Mouse (Mus musculus) ES-E14 (cell line): ENCODE results near the gene Map3k12. TPM values are rescaled to one million over a fixed set of nuclear protein-coding genes. Genes with fewer than 3 reads are reported as not detected.

ENCODE experiments used
- DNase-seq: peaks from one replicate; pipeline ENCODE4 v3.0.0-alpha.2; 2013; ENCODE audit warnings: low read depth, low spot score
- H3K27ac ChIP-seq: 2 replicates; pipeline ENCODE4 v1.5.1; 2012; ENCODE audit warnings: low read depth, mild to moderate bottlenecking, low read length, moderate library complexity, mixed read lengths; ENCODE audit not compliant: poor library complexity, insufficient read depth, severe bottlenecking
- H3K36me3 ChIP-seq: 2 replicates; pipeline ENCODE4 v1.6.1; 2012; ENCODE audit warnings: mild to moderate bottlenecking, low read length, moderate library complexity, mixed read lengths; ENCODE audit not compliant: control insufficient read depth, poor library complexity, insufficient read depth, severe bottlenecking
- H3K4me1 ChIP-seq, 2 experiments: fragments of 150-350 bp in 1 of 2; sonication (generic) in 1 of 2; 2 replicates each; pipeline ENCODE4 v1.6.1; 2012; ENCODE audit warnings: low read length in 2 of 2, mild to moderate bottlenecking in 1 of 2, mixed read lengths in 1 of 2; ENCODE audit not compliant: control insufficient read depth in 2 of 2, insufficient read depth in 2 of 2, poor library complexity in 1 of 2
- H3K4me3 ChIP-seq, 2 experiments: fragments of 150-350 bp in 1 of 2; sonication (generic) in 1 of 2; 2 replicates each; pipeline ENCODE4 v1.5.1; 2012; ENCODE audit warnings: low read length in 2 of 2, low read depth in 1 of 2, mild to moderate bottlenecking in 1 of 2, mixed read lengths in 1 of 2; ENCODE audit not compliant: insufficient read depth in 1 of 2, poor library complexity in 1 of 2, severe bottlenecking in 1 of 2
- H3K9ac ChIP-seq: 2 replicates; pipeline ENCODE4 v1.6.1; 2012; ENCODE audit warnings: low read depth, mild to moderate bottlenecking, low read length, mixed read lengths; ENCODE audit not compliant: poor library complexity, insufficient read depth, severe bottlenecking
- H3K9me3 ChIP-seq: fragments of 150-350 bp; sonication (generic); 2 replicates; pipeline ENCODE4 v1.6.1; 2012; ENCODE audit warnings: low read depth, mild to moderate bottlenecking, low read length; ENCODE audit not compliant: control insufficient read depth, insufficient read depth
- CHD2 ChIP-seq: IDR thresholded peaks from 2 replicates; pipeline ENCODE4 v1.6.1; 2014; ENCODE audit warnings: mild to moderate bottlenecking, low read depth, low read length, inconsistent platforms
- HCFC1 ChIP-seq: IDR thresholded peaks from 2 replicates; pipeline ENCODE4 v1.6.1; 2012; ENCODE audit warnings: low read length, inconsistent platforms, borderline replicate concordance; ENCODE audit not compliant: insufficient read depth
- MAFK ChIP-seq: IDR thresholded peaks from 2 replicates; pipeline ENCODE4 v1.6.1; 2014; ENCODE audit warnings: mild to moderate bottlenecking, low read depth, low read length, inconsistent platforms; ENCODE audit not compliant: insufficient read depth
- ZC3H11A ChIP-seq: IDR thresholded peaks from 2 replicates; pipeline ENCODE4 v1.6.1; 2012; ENCODE audit warnings: low read depth, mild to moderate bottlenecking, inconsistent platforms, low read length, borderline replicate concordance
- ZNF384 ChIP-seq: IDR thresholded peaks from 2 replicates; pipeline ENCODE4 v1.6.1; 2012; ENCODE audit warnings: low read depth, low read length, inconsistent platforms
- in situ Hi-C, 2 experiments: fragments of 600-800 bp; cut with MboI; formaldehyde crosslinking; loops; one replicate each; pipeline ENCODE4 v1.15.1; 2025; ENCODE audit warnings: low sequenced_read_pairs in 2 of 2, inconsistent platforms in 1 of 2; ENCODE audit not compliant: unreplicated experiment in 2 of 2
- total RNA-seq: library from RNA; depleted of rRNA; stranded (reverse); fragments of 300-350 nt; gene quantifications from 2 replicates; pipeline ENCODE4 v1.2.3, GENCODE M21; 2012

The Map3k12 gene
- total RNA-seq, 1 experiment: 18.1 TPM

DNA sequence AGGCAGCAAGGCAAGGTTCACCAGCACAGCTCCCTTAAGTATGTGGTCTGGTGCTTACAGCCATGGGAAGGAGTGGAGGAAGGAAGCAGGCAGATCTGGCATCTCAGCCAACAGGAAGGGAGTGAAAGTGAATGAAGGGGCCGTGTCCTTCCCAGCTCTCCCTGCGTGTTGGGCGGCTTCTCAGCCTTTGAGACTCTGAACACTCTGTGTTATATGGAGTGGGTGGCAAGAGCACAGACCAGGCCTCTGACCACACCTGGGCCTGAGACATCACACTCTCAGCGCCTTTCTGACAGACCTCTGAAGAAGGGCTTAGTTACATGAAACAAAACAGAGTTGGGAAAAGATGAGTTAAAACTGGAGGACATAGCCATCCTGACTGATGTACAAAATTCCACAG is 13.7 kb upstream of the Map3k12 start:
- in situ Hi-C loops: no loop called here

DNA sequence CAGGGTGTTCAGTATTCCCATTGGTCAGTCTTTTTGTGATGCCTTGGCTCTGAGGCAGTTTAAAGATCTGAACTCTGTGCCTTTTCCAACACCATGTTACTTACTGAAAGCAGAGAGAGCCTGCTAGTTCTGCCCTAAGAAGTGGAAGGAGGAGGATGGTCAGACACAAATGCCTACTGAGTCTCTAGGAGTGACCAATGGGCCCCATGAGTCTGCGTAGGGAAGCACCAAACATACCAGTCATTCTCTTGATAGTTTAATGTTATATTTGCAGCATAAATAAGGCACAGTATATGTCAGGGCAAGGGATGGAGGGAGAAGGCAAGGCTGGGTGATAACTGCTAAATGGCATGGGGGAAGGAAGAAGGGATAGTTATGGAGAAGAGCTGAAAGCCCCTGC is 11.5 kb upstream of the Map3k12 start:
- H3K9ac ChIP-seq: no peak overlapping the region
- in situ Hi-C loops: no loop called here
- no peaks in the 10 kb centered on the region for H3K9me3 ChIP-seq
- H3K4me1 ChIP-seq: no peaks in the 10 kb centered on the region
- no peak for DNase-seq
- TF ChIP-seq ZC3H11A (no peak), CHD2 (no peak), MAFK (no peak), ZNF384 (no peak), HCFC1 (no peak)
- H3K27ac ChIP-seq: no peak overlapping the region
- H3K4me3 ChIP-seq: no peak overlapping the region
- peaks cover 5% of the 10 kb centered on the region for H3K36me3 ChIP-seq

More for the DNA sequence above, 13.7 kb upstream of the Map3k12 start:
- H3K9ac ChIP-seq: no peak overlapping the region
- no peak for DNase-seq
- no peak overlapping the region for H3K27ac ChIP-seq
- no peaks in the 10 kb centered on the region for H3K9me3 ChIP-seq
- peaks cover 3% of the 10 kb centered on the region; the same call in 1 of the 2 replicates for H3K36me3 ChIP-seq
- no peaks in the 10 kb centered on the region for H3K4me1 ChIP-seq
- no peak overlapping the region for H3K4me3 ChIP-seq
- TF ChIP-seq CHD2: no peak
- TF ChIP-seq MAFK: no peak
- no peak for TF ChIP-seq ZC3H11A
- no peak for TF ChIP-seq HCFC1
- no peak for TF ChIP-seq ZNF384

DNA sequence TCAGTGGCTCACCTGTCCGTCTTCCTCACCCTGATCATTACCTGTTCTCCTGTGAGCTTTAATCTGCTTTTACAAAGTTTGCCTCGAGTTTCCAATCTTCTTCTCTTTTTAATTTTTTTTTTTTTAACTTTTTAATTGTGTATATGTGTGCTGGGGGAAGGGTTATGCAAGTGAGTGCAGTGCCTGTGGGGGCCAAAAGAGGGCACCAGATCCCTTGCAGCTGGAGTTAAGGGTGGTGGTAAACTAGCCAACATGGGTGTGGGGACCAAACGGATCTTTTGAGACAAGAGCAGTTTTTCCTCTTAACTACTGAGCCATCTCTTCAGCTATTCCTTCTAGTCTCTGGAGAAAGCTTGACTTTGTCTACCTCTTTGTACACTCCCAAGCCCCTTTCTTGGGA is 11.1 kb upstream of the Map3k12 start:
- peak; percentile 49 for DNase-seq
- in situ Hi-C loops: no loop called here
- H3K9ac ChIP-seq: no peak overlapping the region
- H3K4me1 ChIP-seq: no peaks in the 10 kb centered on the region
- no peaks in the 10 kb centered on the region for H3K9me3 ChIP-seq
- TF ChIP-seq CHD2 (no peak), ZC3H11A (0 out of 2 replicates have a peak, but pooled peaks have one; percentile 7), ZNF384 (0 out of 2 replicates have a peak, but pooled peaks have one; percentile 36)
- H3K27ac ChIP-seq: no peak overlapping the region
- no peak overlapping the region for H3K4me3 ChIP-seq
- peaks cover 6% of the 10 kb centered on the region for H3K36me3 ChIP-seq

DNA sequence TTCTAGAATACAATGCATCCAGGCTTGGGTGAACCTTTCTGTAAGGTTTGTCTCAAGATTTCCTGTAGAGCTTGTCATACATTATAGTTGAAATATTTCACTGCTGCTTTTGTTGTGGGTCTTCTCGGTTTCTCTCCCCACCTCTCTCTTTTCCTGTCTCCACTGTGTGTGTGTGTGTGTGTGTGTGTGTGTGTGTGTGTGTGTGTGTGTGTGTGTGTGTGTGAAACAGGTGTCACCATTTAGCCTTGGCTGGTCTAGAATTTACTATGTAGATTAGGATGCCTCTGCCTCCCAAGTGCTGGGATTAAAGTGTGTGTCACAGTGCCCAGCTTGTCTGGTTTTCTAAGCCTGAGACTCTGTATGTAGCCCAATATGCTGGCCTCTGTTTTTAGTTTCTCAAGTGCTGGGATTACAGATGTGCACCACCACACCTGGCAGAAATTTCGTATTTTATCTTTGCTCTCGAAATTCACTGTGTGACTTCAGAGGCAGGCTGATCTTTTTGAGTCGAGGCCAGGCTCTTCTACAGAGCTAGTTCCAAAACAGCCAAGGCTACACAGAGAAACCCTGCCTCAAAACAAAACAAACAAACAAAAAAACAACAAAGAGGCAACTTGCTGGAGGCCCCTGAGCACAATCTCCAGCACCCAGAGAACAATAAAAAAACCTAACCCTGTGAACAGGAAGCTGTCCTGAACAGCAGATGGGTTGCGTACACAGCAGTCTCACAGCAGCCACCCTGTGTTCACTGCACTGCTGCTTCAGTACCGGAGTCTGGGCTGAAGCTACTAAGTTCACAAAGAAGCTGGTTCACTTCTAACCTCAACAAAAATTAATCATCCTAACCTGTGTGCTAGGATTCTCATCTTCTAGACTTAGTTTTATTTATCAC is 9.5 kb upstream of the Map3k12 start:
- in situ Hi-C loops: no loop called here
- TF ChIP-seq CHD2 (no peak), MAFK (no peak), HCFC1 (no peak), ZNF384 (no peak), ZC3H11A (no peak)
- H3K4me1 ChIP-seq: no peaks in the 10 kb centered on the region
- H3K27ac ChIP-seq: no peak overlapping the region
- peaks cover 20% of the 10 kb centered on the region for H3K36me3 ChIP-seq
- no peak overlapping the region for H3K4me3 ChIP-seq
- H3K9me3 ChIP-seq: no peaks in the 10 kb centered on the region
- no peak overlapping the region for H3K9ac ChIP-seq
- no peak for DNase-seq
